Mouse (Mus musculus): ENCODE measurements around the gene Kcnj4.
"Not testable (repeated sequence)": the region's sequence is repeated elsewhere in the genome, so short reads cannot be mapped to it uniquely, and the experiment has no call there.

The Kcnj4 gene

DNA sequence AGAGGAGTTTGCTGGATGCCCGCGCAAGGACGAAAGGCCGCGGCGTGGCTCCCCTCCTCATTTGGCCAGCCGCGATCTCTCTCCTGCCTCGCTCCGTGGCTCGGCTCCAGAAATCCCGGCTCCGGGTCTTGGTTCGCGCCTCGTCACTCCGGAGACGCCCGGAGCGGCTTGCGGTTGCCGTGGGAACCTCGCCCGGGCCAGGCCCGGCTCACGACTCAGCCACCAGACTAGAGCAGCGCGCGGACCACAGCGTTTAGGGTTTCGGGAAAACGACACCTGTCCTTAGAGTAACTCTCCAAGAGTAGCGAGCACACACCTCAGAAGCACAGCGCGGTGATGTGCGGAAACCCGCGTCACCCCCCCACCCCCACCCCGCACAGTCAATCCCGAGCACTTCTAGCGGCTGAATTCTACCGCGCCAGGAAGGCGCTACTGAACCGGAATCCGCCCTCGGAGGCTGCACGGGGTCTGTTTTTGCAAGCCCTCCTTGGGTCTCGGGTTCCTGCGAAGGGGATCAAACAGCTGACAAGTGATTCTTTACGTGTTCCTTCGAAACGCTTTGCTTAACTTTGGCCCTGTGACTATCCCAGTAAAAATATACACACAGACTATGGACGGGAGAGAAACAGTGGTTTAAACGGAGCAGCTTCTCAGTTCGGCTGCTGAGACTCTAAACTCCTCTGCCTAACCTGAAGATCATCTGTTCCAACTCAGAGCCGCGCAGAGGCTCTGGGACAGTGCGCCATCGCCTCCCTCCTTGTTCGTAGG is 6.7 kb upstream of the Kcnj4 start:
- DNase-seq (ENCODE audit: low spot score in 2 of 2), result peak; percentile 77 to 80

DNA sequence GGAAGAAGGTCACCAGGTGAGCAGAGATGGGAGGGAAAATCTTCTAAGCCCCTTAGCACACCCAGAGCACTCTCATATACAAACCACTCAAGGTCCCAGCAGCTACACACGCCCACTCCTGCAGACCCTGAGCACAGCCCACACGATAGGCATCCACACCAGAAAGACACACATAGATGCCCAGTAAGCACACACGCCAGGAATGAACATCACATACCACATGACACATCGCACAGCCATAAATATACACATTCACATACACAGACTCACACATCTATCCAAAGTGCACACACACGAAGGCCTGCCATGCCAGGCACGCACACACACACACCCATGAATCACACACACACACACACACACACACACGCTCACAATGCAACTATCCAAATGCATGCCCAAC is 5.4 kb upstream of the Kcnj4 start:
- no peak for DNase-seq (ENCODE audit: low spot score in 2 of 2)

DNA sequence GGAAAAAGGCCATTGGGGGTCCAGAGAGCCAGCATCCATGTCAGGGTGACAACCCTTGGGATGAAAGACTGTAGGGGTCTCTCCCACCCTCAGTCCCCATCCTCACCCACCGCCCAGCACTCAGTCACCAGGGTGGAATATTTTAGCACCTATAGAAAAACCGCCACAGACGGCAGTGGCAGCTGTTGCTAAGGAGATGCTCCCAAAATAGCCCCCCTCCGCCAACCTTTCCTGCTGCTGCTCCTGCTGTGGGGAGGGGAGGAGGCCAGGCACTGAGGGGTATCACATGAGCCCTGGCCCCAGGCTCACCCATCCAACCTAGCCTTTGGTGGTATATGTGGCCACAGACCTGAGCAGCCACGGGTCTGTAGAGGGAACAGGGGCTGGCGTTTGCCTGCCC is 5.0 kb upstream of the Kcnj4 start:
- peak in 1 of 2 experiments; percentile 80 for DNase-seq (ENCODE audit: low spot score in 2 of 2)

DNA sequence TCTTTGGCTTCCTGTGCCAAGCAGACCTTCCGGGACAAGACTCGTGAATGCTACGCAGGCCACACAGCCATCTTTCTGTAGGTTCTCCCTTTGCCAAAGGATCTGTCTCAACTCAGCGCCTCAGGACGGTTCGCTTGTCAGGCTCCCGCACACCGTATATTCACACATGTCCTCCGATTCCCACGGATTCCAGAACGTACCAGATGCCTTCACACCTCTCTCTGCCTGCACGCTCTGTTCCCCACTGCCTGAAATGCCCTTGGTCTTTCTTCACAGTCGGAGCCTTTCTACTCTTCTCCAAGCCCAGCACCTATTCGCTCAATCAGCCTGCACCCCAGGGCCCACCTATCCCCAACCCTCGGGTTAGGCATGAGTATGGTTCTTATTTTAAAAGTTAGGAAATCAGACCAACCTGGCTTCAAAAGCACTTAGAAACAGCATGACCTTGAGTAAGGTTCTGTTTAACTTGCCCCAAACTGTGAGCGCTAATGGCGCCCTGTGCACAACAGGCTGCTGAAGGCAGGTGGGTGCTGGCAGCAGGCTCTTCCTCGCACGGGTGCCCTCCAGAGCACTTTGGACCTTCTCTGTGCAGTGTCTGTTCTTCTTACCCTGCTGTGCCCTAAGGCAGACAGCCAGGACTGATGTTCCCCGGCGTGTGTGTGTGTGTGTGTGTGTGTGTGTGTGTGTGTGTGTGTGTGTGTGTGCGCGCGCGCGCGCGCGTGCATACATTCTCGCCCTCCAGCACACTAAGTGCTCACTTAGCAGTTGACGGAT is 2.2 kb upstream of the Kcnj4 start:
- peak in 1 of 2 experiments; percentile 61 for DNase-seq (ENCODE audit: low spot score in 2 of 2)

DNA sequence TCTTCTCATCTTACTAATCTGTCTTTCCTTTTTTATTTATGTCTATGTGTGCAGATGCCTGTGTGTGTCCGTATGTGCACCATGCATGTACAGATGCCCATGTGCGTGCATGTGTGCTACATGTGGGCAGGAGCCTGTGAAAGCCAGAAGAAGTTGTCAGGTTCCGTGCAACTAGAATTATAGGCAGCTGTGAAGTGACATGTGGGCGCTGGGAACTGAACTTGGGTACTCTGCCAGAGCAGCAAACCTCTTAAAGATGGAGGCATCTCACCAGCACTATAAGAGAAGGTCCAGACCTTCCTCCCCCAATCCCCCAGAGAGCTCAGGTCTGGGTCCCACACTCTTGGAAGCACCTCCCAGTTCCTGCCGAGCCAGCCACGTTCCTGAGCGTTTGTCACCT is 1.4 kb upstream of the Kcnj4 start:
- DNase-seq (ENCODE audit: low spot score in 2 of 2), result no peak

DNA sequence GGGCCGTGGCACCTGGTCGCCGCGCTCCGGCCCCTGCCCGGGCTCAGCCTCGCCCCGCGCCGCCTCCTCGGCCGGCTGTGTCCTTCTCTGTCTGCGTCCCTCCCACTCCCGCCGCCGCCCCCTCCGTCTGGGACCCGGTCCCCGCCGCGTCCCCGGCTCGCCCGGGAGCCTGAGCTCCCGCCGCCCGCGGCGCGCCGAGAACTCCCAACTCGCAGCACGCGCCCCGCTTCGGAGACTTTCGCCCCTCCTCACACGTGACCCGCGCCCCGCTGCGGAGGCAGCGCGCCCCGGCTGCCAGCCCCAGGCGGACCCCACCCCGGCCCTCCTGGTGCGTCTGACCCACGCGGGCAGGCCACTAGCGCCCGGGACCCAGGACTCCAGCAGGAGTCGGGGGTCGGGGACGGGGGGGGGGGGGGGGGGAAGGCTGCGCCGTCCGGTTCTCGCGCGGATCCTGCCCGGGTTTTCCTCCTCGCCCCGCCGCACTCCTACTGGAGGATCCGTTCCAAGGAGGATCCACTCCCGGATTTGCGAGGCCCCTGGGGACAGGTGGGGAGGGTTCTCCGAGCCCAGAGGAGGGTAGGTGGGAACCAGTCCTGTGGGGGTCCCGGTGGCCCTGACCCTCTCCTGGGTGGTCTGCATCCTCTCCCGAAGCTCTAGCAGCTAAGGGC is 709 bp upstream of the Kcnj4 start:
- DNase-seq (ENCODE audit: low spot score in 2 of 2), result peak in 1 of 2 experiments; percentile 57

DNA sequence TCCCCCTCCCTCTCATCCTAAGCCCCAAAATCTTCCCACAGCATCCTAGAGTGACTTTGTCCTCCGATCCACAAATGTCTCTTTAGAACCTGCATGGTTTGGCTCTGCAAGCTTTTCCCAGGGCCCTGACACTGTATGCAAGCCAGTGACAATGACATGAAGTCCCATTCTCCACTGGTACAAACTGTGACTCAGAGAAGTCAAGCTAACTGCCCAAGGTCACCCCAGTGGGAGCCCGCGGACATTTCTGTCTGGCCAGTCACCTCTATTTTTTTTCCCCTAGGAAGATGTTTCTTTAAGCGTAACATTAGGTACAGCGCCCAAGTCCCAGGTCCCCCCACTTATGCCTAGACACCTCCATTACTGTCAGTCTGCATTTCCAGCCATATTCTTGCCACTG is 1.6 kb downstream of the Kcnj4 start:
- no peak for DNase-seq (ENCODE audit: low spot score in 2 of 2)

DNA sequence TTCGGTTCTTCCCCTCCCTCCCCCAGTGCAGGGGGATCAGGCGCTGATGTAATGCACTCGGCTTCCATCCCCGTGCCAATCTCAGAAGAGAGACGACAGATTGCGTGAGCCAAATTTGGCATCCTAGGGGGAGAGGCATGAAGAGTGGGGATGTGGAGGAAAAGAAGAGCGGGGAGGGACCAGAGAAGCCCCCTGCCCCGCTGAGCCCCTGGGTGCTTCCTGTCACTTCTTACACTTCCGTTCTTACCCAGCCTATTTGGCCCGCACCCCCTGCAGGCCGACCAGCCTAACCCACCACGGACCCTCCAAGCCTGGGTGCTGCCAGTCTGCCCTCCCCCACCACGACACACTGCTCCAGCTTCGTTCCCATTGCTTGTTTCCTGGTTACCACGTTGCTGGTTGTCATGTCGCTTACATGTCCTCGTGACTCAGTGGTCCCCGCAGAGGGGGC is 2.1 kb downstream of the Kcnj4 start:
- DNase-seq (ENCODE audit: low spot score in 2 of 2), result peak in 1 of 2 experiments; percentile 72

DNA sequence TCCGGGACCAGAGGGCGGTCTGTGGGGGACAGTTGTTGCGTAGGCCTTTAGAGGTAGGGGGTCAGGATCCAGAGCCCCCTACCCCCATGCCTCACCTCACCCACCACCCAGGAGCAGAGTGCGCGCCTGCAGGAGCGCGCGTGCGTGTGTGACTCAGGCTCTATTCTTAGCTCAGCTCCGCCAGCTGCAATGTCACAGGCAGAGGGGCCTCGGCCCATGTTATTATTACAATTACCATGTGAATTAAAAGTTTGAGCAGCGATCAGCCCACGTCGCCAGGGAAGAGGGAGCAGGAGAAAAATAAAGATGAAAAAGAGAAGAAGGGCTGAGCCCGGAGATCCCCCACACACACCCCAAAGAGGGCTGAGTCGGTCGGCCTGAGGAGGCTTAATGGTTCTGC is 4.9 kb downstream of the Kcnj4 start:
- no peak for DNase-seq (ENCODE audit: low spot score in 2 of 2)

DNA sequence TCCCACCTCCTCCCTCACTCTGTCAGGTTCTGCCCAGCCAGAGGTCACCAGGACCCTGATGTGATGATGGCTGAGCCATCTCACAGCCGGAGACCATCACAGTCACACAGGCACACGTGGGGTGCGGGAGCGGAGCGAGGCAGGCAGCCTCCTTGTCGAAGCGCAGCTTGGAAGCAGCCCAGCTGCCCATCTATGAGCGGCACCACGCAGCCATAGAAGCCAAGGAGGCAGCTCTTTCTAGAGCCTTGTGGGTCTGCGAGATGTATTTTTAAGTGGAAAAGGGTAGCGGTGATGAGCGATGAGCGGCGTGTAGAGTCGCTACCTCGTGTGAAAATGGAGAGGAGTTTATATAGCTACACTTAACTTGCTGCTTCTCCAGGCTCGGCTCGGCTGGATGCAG is 11.5 kb downstream of the Kcnj4 start:
- DNase-seq (ENCODE audit: low spot score in 2 of 2), result peak in 1 of 2 experiments; percentile 59

DNA sequence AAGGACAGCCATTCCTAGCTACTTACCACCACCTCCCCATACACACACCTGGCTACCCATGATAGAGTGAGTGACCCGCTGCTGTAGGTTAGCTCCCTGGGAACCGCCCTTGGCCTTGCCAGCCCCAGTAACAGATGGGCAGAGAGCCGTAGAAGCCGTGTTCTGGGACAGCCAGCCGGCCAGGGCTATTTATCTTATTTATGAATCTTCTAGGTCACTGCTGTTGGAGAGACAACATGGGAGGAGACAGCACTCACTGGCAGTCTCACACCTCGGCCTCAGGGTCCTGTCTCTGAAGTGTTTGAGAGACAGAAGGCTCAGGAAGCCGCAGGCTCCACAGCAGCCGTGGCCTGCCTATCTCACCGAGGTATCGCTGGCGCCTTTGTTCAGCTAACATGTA is 15.6 kb downstream of the Kcnj4 start:
- DNase-seq (ENCODE audit: low spot score in 2 of 2), result no peak

DNA sequence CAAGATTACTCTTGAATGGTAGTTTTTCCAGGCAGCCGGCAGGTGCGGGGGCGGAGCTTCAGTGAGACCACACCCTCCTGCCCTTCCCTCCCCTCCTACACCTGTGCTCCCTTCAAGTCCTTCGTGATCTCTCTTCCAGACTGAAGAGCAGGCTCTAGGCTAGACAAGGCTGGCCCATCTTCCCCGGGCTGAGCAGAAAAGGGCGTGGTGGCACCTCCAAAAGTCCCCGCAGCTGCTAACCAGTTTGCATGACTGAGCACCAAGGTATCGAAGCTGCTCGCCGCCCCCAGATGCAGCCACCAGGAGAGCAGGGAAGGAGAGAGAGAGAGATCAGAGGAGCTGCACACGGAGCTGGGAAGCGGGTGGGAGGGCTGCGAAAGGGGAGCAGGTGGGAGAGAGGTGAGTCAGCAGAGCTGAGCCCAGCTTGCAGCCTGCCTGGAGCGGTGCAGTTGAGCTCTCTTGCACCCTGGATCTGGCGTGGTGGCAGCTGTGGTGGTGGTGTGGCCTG is 23.8 kb downstream of the Kcnj4 start:
- peak; percentile 67 to 77 for DNase-seq (ENCODE audit: low spot score in 2 of 2)

DNA sequence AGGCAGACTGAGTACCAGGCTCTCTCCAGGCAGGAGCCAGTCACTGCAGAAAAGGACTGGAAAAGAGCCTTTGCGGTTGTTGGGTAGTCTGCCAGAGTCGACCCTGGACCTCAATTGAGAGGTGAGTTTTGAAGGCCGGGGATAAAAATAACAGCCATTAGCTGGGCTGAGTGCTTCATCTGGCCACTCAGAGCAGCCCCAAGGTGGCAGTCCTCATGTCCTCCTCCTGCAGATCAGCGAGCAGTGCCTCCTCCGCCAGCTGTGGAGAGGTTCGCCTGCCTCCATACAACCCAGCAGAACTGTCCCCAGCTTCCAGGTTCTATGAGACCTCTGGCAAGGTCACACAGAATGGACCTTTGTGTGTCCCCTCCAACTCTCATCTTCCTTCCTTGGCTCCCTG is 27.8 kb downstream of the Kcnj4 start:
- DNase-seq (ENCODE audit: low spot score in 2 of 2), result no peak

DNA sequence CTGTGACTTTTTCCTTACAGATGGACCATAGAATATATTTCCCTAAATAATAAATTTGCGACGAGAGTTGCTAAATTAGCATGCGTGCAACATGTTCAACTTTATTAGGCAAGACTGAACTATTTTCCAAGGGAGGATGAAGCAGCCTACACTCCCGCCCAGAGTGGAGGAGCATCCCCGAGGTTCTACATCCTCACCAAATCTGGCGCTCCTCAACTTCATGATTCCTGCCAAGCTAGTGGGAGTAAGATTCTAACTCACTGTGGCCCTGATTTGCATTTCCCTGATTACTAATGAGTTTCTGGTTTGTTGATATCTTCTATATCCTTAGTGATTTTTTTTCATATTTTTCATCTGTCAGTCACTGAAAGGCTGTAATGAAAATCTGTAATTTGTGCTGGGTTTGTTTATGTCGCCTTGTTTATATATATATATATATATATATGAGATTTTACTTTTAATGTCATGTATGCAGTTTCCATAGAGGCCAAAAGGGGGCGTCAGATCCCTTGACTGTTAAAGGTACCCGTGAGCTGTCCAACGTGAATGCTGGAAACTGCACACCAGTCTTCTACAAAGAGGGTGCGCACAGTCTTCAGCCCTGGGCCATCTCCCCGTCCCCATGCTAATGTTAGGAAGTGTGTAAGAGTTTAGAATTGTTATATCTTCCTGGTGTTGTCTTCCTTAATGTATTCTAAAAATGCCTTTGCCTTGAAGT is 31.2 kb downstream of the Kcnj4 start:
- DNase-seq (ENCODE audit: low spot score in 2 of 2), result no peak

DNA sequence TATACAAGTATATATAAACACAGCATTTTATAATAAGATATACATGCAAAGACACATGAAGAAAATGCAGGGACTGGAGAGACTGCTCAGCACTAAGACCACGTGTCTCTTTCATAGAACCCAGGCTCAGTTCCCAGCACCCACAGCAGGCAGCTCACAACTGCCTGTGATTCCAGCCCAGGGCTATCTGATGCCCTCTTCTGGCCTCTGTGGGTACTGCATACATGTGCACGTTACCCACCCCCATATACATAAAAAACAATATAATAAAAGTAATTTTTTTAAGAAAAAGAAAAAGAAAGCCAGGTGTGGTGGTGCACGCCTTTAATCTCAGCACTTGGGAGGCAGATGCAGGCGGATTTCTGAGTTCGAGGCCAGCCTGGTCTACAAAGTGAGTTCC is 32.0 kb downstream of the Kcnj4 start:
- DNase-seq (ENCODE audit: low spot score in 2 of 2), result no peak

DNA sequence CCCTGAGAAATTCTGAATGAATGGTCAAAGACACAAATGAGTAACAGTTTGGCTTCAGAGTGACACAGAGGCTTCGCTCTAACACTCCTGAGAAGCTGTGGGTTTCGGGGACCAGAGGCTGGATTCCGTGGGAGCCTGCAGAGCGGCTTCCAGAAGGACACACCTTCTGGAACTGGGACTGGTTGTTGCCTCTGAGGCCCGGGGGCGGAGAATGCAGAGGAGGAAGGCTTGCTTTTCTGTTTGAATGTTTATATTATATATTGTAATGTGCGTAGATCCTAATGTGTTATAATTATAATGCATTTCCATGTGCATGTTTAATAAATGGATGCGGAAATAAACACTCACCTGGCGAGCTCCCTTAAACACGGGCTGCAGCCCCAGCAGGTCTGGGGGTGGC is 33.9 kb downstream of the Kcnj4 start:
- no peak for DNase-seq (ENCODE audit: low spot score in 2 of 2)

DNA sequence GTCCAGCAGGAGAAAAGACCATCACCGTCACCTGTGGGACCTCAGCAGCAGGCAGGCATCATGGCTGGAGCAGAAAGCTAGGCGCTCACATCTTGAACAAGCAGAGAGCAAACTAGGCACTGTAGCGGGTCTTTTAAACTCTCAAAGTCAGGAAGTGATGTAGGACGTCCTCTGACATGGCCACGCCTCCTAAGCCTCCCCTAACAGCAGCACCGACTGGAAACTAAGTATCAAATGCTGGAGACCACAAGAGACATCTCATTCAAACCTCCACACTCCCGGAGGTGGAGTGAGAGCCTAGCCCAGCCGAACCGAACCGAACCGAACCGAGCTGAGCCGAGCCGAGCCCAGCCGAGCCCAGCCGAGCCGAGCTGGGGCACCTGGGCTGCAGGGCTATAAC is 34.5 kb downstream of the Kcnj4 start:
- no peak for DNase-seq (ENCODE audit: low spot score in 2 of 2)

DNA sequence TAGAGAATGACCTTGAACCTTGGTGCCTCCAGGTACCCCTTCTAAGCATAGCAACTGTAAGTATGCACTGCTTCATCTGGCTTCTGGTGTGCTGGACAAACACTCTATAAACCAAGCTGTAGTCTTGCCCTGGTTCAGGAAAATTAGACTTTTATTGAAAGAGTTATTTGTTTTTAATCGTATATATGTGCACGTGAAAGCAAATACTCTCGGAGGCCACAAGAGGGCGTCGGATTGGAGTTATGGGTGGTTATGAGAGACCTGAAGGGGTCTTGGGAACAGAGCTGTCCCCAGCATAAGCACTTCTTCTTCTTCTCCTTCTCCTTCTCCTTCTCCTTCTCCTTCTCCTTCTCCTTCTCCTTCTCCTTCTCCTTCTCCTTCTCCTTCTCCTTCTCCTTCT is 35.5 kb downstream of the Kcnj4 start:
- DNase-seq (ENCODE audit: low spot score in 2 of 2), result no peak

DNA sequence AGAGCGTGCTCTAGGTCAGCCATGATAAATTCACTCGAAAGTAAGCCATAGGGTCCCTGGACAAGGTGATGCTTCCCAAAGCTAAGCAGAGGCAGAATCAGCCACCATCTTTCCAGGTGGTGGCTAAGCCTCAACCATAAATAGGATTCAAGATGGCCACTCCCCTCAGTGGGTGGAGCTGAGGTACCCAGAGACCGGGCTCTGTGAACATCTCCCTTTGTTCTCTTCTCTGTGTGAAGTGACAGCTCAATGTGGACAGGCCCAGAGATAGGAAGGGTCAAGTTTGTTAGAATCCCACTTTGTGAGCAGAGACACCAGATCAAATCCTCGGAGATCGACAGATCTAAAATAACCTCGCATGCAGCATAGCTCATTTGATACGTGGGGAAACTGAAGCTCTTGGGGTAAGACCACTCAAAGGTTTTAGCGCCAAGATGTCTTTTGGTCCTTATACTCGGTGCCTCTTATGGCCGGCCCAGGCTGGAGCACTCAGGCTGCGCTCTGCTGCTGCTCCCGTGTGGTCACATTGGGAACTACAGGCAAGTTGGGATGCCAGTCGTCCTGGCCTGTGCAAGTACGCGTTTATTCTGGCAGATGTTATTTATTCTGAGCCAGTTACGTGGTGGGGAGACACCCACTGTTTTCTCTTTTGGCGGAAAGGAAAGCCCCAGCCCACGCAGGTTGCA is 38.3 kb downstream of the Kcnj4 start:
- DNase-seq (ENCODE audit: low spot score in 2 of 2), result peak; percentile 71 to 76

DNA sequence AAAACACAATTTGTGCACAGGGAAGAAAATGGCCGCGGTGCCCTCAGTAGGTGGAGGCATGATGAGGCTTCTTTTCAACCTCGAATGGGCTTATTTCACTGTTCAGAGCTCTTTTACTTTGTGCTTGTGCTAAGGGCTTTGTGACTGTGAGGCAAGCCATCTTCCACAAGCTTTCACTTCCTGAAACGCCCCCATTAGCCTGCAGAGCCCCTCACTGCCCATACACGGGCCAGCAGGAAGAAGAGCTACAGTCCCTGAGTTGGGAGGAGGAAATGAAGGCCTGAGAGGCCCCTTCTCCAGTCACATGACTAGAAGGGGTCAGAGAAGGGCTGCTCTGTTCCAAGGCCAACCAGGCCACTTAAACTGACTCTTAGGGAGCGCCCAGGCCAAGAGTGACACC is 48.5 kb downstream of the Kcnj4 start:
- no peak for DNase-seq (ENCODE audit: low spot score in 2 of 2)

DNA sequence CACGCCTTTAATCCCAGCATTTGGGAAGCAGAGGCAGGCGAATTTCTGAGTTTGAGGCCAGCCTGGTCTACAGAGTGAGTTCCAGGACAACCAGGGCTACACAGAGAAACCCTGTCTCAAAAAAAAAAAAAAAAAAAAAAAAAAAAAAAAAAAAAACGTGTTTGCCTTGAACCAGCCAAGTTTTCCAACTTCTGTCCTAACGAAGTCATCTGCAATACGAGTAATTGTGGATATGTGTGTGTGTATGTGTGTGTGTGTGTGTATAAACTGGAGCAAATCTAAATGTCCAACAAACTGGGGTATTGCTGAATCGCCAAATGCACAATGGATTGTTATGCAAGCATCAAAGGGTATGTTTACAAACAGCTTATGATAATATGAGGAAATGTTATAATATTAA is 48.9 kb downstream of the Kcnj4 start:
- DNase-seq (ENCODE audit: low spot score in 2 of 2), result not testable (repeated sequence)

All from right cerebral cortex, postnatal 36 days (tissue).